Mouse (Mus musculus) spleen, postnatal 14 days (tissue): ENCODE measurements around the gene Pear1.

ENCODE experiments used
- DNase-seq, 2 experiments: peaks; one replicate each; pipeline ENCODE4 v3.0.0; 2021 to 2022; ENCODE audit warnings: low spot score in 2 of 2

Gene Pear1

DNA sequence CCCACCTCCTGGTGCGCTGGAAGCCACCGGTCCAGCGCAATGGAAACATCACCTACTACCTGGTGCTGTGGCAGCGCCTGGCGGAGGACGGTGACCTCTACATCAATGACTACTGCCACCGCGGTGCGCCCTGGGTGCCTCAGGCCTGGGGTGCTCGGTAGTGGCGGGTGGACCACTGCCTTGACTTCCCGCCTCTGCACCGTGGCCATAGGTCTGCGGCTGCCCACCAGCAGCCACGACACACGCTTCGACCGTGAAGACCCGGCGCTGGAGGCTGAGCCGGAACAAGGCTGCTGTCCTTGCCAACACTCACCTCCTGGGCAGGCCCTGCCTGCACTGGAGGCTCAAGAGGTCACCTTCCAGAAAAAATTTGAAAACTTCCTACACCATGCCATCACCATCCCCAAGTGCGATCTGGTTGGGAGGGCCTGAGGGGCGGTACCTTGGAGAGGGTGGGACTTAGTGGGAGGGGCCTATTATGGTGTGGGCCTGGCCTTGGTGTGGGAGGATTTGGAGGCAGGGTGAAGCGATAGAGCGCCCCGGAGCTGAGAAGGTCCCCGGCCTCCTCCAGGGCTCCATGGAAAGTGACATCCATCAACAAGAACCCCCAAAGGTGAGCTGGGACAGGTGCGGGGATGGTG is 14.7 kb downstream of the Pear1 start:
- DNase-seq: no peak

DNA sequence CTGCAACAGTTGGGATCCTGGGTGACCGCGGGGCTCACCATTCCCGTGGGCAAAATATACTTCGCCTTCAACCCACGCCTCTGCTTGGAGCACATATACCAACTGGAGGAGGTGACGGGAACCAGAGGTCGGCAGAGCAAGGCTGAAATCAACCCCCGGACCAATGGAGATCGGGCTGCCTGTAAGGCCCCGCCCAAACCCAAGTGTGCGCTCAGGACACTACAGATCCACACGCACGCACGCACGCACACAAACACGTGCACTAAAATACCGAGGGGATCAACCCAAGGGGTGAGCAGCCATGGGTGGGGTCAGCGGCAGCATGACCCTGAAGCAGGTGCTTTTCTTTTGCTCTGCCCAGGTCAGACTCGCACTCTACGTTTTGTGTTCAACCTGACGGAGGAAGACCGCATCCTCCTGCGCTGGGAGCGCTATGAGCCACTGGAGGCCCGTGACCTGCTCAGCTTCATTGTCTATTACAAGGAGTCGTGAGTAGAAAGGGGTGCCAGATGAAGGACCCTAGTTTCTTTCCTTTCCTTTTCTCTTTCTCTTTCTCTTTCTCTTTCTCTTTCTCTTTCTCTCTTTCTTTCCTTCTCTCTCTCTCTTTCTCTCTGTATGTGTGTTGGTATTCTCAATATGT is 19.9 kb downstream of the Pear1 start:
- no peak for DNase-seq

DNA sequence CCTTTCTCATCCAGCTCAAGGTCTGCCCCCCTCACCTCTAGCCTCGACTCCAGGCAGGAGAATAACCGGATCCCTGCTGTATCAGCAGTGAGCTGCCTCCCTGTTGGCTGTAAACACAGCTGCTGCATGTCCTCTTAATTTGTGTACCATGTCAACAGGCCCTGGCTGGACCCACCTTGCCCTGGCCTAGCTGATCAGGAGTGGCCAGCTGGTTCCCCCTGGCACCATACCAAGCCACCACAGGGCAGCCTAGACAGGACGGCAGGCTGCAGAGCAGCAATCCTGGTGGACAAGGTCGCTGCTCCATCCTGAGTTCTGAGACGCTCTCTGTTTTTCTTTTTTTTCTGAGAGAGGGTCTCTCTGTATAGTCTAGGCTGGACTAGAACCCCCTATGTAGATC is 22.4 kb downstream of the Pear1 start:
- DNase-seq: no peak

DNA sequence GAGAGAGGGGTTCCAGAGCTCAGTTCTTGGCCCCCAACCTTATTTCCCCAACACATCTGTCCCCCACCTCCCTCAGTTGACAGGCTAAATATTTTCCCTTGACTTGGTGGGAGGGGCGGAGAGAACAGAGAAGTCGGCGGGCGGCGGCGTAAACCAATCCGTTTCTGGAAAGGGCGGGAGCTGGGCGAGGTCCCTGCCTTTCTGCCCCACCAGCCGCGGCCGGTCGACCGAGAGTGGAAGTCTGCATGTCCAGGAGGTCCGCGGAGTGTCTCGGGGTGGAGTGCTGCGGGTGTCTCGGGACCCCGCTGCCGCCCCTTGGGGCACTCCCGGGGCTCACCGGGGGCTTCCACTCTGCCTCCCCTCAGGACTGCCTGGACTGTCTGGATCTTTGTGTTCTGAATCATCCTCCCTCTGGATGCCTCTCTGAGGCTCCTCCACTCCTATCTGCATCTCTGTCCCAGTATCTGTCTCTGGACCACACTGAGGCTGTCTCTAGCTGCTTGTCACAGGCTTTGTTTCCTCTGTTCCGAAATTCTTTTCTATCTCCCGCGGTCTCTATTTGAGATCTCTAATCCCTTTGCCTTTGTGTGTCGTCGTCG is 27.3 kb downstream of the Pear1 start, which contains the start of gene Insrr:
Gene Insrr (plus strand): TSS at position 216 of the 599 bp plus-strand sequence.
- no peak for DNase-seq

DNA sequence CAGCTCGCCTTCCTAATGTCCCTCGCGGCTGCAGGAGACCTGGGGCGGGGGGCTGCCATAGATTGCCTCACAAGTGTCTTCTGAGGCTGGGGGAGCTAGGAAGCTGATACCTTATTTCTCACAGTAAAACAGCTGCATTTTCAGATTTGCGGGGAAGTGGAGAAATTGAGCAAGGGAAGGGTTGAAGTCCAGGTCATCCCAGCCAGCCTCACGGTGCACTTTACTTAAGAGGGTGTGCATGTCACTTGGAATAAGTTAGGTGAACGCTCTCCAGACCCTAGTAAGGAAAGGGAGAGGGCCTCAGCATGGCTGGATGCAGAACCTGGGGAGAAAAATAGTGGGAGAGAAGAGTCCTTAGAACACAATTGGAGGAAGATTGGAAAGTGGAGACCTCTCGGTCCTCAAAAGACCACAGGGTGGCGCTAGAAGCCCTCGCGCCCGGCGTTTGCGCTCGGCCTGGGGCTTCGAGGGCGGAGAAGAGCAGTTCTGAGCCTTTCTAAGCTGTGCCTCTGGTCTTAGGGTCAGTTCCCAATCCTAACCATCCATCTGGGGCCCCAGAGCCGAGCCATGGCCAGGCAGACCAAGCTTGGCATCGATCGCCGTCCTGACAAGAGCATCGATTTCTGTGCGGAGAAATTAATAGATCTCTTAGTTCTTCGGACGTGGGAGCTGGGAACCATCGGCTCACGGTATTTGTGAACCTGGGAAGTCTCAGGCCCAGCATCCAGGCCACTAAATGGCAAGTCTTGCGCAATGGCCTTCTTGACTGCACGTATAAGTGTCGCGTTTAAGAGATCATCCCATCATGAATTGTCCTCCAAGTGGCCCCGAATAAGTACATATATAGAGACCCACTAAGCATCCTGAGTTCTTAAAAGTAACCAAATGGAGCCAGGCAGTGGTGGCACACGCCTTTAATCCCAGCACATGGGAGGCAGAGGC is 28.5 kb downstream of the Pear1 start:
- peak in 1 of 2 experiments; percentile 35 for DNase-seq

DNA sequence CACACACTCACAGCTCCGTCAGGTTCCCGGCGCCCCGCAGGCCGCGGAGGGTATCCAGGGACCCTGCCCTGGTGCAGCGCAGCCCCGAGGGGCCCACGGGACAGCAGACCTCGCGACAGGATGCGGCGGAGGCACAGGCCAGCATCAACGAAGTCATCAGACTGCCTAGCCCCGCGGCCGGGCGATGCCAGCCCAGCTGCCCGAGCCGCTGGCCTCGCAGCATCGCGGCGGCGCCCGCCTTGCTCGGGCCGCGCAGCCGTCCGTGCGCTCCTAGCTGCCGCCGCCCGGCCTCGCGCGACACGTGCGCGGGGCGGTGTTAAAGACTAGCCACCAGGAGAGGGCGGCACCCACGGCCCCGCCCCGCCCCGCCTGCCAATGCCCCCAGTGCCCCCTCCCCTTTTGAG is 29.2 kb downstream of the Pear1 start, which contains the start of gene Ntrk1:
Gene Ntrk1 (minus strand): TSS at position 241 of the 404 bp plus-strand sequence.
- DNase-seq: no peak

DNA sequence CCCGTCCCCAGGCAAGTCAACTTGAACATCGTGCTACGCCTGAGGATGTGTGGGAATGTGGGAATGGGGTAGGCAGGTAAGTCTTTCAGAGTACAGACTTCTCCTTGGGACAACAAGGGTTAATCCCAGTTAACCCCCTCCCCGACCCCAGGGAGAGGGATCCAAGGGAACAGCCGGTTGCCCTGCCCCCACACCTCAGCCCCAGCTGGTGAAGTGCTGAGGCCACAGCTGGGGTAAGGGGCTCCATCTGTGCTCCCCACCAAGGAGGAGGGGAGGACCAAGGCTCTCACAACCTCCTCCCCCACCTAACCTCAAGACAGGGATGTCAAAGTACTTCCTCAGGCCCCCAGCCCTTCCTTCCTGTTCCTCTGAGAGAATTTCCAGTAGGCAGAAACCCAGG is 34.3 kb downstream of the Pear1 start:
- no peak for DNase-seq

DNA sequence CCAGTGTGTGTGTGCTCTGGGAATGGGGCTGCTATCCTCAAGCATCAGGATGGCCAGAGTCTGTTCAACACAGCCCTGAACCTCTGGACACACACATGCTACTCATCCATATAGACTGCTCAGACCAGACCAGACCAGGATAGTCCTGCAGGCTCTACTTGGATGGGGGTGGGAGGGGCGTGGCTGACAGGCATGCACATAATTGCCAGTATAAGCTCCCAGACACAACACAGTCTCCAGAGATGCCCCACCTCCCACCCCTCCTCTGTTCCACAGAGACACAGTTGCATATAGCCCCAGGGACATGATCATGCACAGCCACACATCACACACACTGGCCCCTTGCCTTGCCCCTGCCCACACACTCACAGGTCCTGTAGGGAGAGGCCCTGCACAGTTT is 34.9 kb downstream of the Pear1 start:
- DNase-seq: no peak

DNA sequence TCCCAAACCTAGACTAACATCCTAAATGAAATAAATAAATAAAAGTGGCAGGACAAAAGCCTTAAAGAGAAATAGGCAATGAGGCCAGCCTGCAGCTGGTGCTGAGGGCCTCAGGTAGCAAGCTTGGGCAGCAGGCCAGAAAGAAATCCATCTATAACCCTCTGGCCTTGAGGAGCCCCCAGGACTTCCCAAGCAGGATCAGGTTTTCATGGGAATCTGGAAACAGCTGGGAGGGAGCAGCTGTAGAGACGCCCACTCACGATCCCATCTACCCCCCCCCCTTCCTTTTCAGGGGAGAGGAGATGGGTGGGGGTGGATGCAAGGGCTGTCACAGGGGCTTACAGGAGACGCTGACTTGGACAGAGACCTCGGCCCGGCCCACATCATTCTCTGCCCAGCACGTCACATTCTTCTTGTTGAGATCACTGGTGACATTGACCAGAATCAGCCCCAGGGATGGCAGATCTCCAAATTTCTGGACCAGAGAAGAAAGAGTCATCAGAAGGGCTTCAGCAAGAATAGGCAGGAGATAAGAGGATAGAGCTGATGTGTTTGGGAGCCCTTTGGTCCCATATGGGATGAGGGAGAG is 38.4 kb downstream of the Pear1 start:
- no peak for DNase-seq

DNA sequence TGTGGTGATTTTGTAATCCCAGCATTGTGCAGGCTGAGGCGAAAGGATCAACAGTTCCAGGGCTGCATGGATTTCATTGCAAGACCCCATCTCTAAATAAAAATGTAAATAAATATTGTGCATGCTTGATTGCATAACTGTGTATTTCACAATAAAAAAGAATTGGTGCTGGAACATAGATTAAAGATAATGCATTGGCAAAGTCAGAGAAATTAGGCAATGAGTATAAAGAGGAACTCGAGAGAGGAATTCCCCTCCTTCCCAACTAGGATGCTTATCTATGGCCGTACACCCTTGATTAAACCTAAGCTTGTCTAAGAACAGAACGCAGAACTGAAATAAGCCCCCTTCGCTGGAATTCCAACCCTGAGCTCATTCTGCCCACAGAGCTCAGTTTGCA is 39.0 kb downstream of the Pear1 start:
- no peak for DNase-seq

DNA sequence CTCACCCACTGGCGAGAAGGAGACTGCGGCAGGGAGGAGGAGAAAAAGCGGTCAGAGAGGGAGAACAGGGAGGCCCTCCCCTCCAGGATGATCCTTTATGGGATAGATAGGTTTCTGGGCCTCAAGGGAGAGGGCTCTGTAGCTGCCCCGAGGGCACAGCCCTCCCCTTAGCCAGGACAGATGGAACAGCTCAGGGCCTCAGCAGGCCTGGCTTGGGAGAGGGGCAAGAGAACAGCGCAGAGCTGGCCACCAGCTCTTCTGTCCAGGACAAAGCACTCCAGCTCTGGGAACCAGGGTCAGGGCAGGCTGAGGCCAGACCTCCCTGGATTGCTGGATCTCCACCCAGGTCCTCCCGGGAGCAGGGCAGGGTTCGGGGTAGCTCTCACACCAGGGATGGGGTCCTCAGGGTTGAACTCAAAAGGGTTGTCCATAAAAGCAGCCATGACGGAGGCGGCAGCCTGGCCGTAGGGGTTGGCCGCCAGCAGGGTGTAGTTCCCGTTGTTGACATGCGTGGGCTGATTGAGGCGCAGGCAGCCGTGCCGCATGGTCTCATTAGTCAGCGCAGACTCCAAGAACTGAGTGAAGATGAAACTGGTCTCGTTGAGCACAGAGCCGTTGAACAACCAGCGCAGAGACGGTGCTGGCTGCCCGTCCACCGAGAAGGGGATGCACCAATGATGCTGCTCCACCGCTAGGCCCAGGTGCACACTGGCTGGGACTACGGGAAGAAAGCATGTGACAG is 40.7 kb downstream of the Pear1 start:
- DNase-seq: no peak

DNA sequence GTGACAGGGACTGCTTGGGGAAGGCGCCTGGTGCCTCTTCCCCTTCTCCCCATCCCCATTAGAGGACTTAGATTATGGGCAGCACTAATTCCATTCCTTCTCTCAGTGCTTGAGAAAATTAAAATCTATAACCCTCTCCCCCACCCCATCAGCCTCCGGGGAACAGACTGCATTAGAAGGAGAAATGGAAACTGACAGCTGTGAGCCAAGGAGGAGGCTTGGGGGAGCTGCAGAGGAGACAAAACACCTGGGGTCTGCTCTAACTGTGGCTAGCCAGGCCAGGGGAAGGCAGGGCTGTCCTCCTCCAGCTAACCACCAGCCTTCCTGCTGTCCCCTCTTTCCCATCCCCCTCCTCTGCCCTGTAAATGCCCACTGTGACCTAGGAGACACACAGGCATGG is 45.0 kb downstream of the Pear1 start:
- no peak for DNase-seq

DNA sequence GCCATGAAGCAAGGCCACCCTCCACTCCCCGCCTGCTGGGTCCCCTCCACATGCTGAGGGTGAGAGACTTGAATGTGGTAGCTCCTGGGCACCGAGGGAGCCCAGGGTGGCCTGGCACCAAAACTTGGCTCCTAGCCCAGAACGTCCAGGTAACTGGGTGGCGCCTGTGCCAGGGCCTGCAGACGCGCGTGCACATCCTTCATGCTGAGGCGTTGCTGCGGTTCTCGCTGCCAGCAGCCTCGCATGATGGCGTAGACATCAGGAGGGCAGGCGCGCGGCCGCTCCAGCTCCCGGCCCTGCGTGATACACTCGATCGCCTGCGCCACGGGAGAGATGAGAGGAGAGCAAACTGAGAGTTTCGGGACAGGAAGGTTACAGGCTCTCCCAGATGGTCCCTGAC is 45.8 kb downstream of the Pear1 start:
- DNase-seq: no peak

DNA sequence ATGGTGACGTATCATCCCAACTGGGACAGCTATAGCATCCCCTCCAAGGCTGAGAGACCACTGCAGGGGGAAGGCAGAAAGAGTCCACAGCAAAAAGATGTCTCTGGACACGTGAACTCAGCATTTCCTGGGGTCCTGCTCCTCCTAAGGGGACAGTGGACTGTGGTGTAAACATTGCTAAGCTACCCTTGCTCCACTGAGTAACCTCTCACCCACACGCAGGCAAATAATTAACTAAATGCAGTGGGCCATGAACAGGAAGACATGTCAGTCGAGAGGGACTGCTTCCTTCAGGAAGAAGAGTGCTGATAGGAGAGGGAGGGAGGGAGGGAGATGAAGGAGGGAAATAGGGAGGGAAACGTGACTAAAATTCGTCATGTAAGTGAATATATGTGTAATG is 53.0 kb downstream of the Pear1 start:
- DNase-seq: no peak

DNA sequence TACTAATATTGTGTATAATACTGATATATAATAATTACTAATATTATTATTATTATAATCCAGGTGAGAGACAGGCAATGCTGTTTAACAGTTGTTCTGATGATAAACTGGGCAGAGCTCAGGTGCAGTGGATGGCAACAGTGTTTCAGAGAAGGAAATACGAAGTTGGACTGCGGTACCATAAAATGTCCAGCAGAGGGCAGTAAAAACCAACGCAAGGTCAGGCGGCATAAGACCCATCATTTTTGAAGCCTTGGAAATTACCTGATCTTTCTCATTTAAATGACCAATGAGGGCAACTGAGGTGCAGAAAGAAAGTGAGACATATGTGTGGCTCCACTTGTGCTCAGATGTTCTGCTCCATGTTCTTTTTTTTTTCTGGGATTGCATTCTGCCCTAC is 53.8 kb downstream of the Pear1 start:
- DNase-seq: peak in 1 of 2 experiments; percentile 30

DNA sequence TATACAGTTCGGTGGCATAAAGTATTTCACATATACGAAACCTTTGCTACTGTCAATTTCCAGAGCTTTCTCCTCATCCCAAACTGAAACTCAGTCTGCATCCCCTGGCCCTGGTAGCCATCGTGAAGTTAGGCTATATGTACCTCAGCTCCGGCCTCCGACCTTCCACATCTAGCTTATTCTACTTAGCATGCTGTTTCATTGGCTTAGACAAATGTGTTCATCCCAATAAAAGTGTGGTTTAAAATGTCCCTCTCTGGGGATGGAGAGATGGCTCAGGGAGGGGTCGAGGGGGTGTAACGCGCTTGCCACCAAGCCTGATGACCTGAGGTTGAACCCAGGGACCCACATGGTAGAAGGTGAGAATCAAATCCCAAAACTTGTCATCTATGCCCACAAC is 54.6 kb downstream of the Pear1 start:
- no peak for DNase-seq

DNA sequence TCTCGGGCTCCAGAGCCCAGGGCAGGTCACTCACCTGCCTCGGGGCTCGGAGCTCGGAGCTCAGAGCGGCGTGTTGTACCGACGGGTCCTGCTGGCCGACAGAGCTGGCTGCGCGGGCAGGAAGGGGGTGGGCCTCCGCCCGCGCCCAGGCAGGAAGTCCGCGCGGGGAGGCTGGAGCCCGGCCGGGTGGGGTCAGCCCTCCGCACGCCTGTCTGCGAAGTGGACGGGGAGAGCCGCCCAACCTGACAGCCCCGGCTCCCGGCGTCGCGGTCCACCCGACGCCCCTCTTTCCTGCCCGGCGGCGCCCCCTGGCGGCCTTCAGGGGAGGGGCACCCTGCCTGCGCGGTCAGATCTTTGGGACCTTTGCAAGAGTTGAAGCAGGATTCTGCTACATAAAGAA is 55.3 kb downstream of the Pear1 start:
- peak; percentile 42 to 74 for DNase-seq

DNA sequence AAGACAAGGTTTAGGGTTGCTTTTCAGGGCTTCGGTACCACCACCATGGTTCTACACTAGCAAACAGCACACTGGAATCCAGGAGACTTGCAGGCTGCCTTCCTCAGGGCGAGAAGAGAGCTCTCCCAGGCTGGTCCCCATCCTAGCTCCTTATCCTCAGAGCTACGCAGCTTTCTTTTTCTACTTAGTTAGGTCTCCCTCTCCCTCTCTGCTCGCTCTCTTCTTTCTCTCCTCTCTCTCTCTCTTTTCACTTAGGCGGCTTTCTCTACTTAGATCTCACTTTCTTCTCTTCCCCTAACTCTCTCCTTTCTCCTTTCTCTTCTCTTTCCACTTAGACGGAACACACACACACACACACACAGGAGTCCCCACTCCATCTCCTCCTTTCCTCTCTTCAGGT is 55.7 kb downstream of the Pear1 start:
- DNase-seq: no peak

DNA sequence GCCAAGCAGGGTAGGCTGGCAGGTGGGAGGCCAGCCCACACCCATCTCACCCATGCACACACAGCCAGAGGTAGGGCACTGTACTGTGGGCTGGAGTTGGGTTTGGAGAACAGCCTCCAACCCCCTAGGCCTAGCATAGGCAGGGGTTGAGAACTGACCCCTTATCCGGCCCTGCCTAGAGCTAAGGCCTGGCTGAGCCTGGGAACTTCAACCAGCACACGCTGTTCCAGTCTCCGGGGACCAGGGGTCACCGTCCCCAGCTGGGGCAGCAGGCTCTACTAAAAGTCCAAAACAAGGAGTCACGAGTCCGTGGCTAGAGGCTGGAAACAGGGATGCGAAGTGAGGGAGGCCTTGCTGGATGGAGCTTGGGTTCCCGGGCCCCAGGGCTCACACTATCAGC is 56.3 kb downstream of the Pear1 start:
- DNase-seq: no peak

DNA sequence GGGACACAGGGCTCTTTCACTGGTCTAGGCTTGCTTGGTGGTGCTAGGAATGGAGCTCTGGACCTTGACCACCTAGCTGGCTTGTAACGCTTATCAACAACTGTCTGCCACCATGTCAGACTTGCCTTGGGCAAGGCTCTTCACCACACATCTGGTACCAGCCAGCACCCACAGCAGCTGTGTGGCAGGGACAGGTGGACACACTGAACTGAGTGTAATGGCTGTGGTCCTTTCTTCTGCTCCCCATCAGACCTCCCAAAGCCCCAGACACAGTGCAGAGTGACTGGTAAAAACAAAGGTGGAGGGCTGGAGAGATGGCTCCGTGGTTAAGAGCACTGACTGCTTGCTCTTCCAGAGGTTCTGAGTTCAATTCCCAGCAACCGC is 57.8 kb downstream of the Pear1 start:
- DNase-seq: no peak

DNA sequence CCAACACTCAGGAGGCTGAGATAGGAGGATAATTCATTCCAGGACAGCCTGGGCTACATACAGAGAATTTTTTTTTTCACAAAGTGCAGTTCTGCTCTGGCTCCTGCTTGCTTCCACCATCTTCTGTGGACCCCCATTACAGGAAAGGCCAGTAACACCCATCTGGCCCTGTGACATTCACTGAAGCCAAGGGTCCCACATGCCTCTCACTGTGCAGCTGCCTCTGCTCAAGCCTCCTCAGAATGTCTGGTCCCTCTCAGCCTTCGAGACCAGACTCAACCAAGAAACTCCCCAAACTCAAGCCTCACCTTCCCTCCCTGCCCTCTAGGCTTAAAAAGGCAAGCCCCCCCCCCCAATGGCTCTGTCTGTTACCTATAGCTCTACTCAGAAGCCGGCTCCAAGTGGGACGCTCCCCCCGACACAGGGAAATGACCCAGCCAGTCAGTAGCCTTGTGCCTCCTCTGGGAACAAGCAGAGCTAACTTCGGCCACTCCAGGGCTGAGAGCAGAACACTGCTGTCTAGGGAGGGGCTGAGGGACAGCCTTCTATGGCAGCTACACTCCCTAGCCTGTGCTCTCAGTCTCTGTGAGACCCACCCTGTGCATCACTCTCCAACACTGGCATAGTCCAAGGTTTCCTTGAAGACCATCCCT is 58.3 kb downstream of the Pear1 start:
- DNase-seq: no peak
